Mouse (Mus musculus) lung, postnatal 25 days (tissue): ENCODE results near the gene Myo1a.
A peak's percentile ranks its signal among the peaks of the same experiment; 100 is the strongest.
"Not testable (repeated sequence)": the region's sequence is repeated elsewhere in the genome, so short reads cannot be mapped to it uniquely, and the experiment has no call there.

Experiments
- DNase-seq: peaks from one replicate; pipeline ENCODE4 v3.0.0; 2022; ENCODE audit warnings: low spot score

The Myo1a gene

GRCm38 (mm10) chr10:127704766-127705220 is at the start of gene Myo1a:
Myo1a (plus strand) TSS chr10:127705170.
- no peak for DNase-seq

GRCm38 (mm10) chr10:127657617-127658016 is 47.4 kb upstream of the Myo1a start:
- not testable (repeated sequence) for DNase-seq

GRCm38 (mm10) chr10:127658076-127658475 is 46.9 kb upstream of the Myo1a start:
- no peak for DNase-seq

GRCm38 (mm10) chr10:127659551-127659950 is 45.4 kb upstream of the Myo1a start:
- DNase-seq: no peak

GRCm38 (mm10) chr10:127661291-127661914 is 43.6 kb upstream of the Myo1a start:
- DNase-seq: no peak

GRCm38 (mm10) chr10:127661915-127662663 is 42.9 kb upstream of the Myo1a start:
- DNase-seq: peak; percentile 80

GRCm38 (mm10) chr10:127662666-127663253 is 42.2 kb upstream of the Myo1a start:
- DNase-seq: no peak

- DNase-seq: no peak
Measured at GRCm38 (mm10) chr10:127663590-127663989, 41.4 kb upstream of the Myo1a start.

GRCm38 (mm10) chr10:127664166-127664565 is 40.8 kb upstream of the Myo1a start:
- DNase-seq: no peak

GRCm38 (mm10) chr10:127664891-127665290 is 40.1 kb upstream of the Myo1a start:
- no peak for DNase-seq

- DNase-seq: peak; percentile 18
Measured at GRCm38 (mm10) chr10:127665366-127666181, 39.4 kb upstream of the Myo1a start.

- DNase-seq: peak; percentile 91
Measured at GRCm38 (mm10) chr10:127666501-127667268, 38.3 kb upstream of the Myo1a start, which contains the start of gene Nemp1. Nemp1 (plus strand) TSS chr10:127666901.

GRCm38 (mm10) chr10:127667269-127668092 is 37.5 kb upstream of the Myo1a start:
- DNase-seq: peak; percentile 95

- peak; percentile 85 for DNase-seq
Measured at GRCm38 (mm10) chr10:127668093-127669050, 36.6 kb upstream of the Myo1a start, which contains the start of gene Nab2. Nab2 (minus strand) TSS chr10:127668568.

- DNase-seq: no peak
Measured at GRCm38 (mm10) chr10:127669170-127669569, 35.8 kb upstream of the Myo1a start.

- DNase-seq: no peak
Measured at GRCm38 (mm10) chr10:127670185-127670584, 34.8 kb upstream of the Myo1a start.

- no peak for DNase-seq
Measured at GRCm38 (mm10) chr10:127671276-127671675, 33.7 kb upstream of the Myo1a start.

GRCm38 (mm10) chr10:127674046-127674655 is 30.8 kb upstream of the Myo1a start:
- no peak for DNase-seq
